Mouse (Mus musculus) kidney, embryonic 14.5 days (tissue): ENCODE measurements around the gene Hoxb9. TPM values are rescaled to one million over a fixed set of nuclear protein-coding genes. Genes with fewer than 3 reads are reported as not detected.

Experiments
- ATAC-seq: fragments of 200-750 bp; cut with Nextera tagmentation; 2 replicates; pipeline ENCODE4 v1.8.0; 2017; ENCODE audit warnings: moderate number of reproducible peaks, mild to moderate bottlenecking, moderate TSS enrichment, moderate library complexity; ENCODE audit not compliant: low FRiP score, low TSS enrichment
- H3K27ac ChIP-seq: fragments of 300-500 bp; sonication (generic); 2 replicates; pipeline ENCODE4 v1.5.1; 2014; ENCODE audit warnings: low read depth, mild to moderate bottlenecking, low read length, moderate library complexity, mixed read lengths
- H3K27me3 ChIP-seq: fragments of 300-500 bp; sonication (generic); 2 replicates; pipeline ENCODE4 v1.6.1; 2014; ENCODE audit warnings: mild to moderate bottlenecking, low read length; ENCODE audit not compliant: control insufficient read depth, insufficient read depth
- H3K36me3 ChIP-seq: fragments of 300-500 bp; sonication (generic); 2 replicates; pipeline ENCODE4 v1.6.1; 2014; ENCODE audit warnings: low read length, mixed read lengths; ENCODE audit not compliant: control insufficient read depth, insufficient read depth
- H3K4me1 ChIP-seq: fragments of 300-500 bp; sonication (generic); 2 replicates; pipeline ENCODE4 v1.6.1; 2014; ENCODE audit warnings: low read length, mixed read lengths; ENCODE audit not compliant: control insufficient read depth, insufficient read depth
- H3K4me2 ChIP-seq: fragments of 300-500 bp; sonication (generic); replicated peaks from 2 replicates; pipeline ENCODE4 v1.6.1; 2014; ENCODE audit warnings: low read depth, mild to moderate bottlenecking, low read length
- H3K4me3 ChIP-seq: fragments of 300-500 bp; sonication (generic); 2 replicates; pipeline ENCODE4 v1.5.1; 2014; ENCODE audit warnings: mild to moderate bottlenecking, low read length
- H3K9ac ChIP-seq: fragments of 300-500 bp; sonication (generic); 2 replicates; pipeline ENCODE4 v1.6.1; 2014; ENCODE audit warnings: low read depth, mild to moderate bottlenecking, low read length, moderate library complexity
- H3K9me3 ChIP-seq: fragments of 300-500 bp; sonication (generic); 2 replicates; pipeline ENCODE4 v1.6.1; 2016; ENCODE audit warnings: low read length; ENCODE audit not compliant: control insufficient read depth
- WGBS: fragments of 180-500 bp; shearing (Covaris S2); extraction: QIAGEN DNeasy Blood & Tissue Kit; methylation state at CpG from one replicate; pipeline ENCODE4 v1.1.7; 2014; 5-methylcytosine and 5-hydroxymethylcytosine counted together
- polyA plus RNA-seq: library from polyadenylated mRNA; unstranded; fragments of >200 nt; fragmentation: Nextera tagmentation; extraction: Ambion mirVana; gene quantifications from 2 replicates; pipeline ENCODE4 v1.2.1, GENCODE M21; 2014

Hoxb9 gene
- polyA plus RNA-seq, 1 experiment from 2014 or later, result 30.0 TPM

DNA sequence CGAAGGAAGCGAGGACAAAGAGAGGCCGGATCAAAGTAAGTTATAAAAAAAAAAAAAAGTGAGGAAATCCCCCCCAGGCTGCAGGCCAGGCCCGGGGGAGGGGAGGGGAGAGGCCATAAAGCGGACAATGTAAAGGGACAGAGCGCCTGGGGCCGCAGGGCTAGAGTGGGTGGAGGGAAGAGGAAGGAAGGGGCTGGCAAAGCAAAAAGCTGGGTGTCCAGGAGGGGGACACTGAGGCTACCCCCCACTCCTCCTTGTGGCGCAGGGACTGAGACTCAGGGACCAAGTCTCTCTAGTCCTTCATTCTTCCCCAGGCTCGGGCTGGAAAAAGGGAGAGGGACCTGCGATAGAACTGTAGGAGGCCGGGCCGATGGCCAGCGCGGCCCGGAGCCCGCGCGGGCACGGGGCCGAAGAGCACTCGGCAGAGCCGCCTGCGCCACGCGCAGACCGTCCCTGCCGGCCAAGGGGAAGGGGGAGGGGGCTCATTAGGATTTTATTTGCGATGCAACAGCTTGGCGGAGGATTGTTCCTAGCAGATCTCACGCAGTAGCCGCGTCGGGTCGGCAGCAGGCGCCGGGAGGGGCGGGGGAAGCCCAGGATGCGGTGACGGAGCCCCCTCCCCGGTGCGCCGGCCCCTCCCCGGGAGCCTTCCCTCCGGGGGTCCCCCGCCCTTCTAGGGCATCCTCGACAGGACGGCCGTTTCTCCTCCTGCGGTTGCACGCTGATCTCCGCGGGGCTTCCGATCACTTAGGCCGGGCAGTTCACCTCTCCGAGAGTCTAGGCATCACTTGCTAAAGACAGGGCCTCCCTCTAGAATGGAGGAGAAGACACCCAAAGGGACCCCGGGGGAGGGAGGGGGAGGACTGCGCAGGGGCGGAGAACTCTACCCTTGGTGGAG, 1.0 kb downstream of the Hoxb9 start:
- H3K27ac ChIP-seq, result peak overlapping the region; percentile 95
- H3K4me3 ChIP-seq, result peak overlapping the region; percentile 65
- no peaks in the 10 kb centered on the region for H3K9me3 ChIP-seq
- H3K4me2 ChIP-seq, result peak overlapping the region; percentile 84
- peaks cover 9% of the 10 kb centered on the region; the same call in 1 of the 2 replicates for H3K36me3 ChIP-seq
- peak overlapping the region; percentile 93 for H3K9ac ChIP-seq
- ATAC-seq, result peak; percentile 60
- peaks cover 4% of the 10 kb centered on the region; the same call in 1 of the 2 replicates for H3K27me3 ChIP-seq
- H3K4me1 ChIP-seq, result peaks cover 46% of the 10 kb centered on the region
- under 1% methylated on average over 56 of the region's 58 CpGs for WGBS

GRCm38 (mm10) chr11:96274428-96274827, 3.2 kb downstream of the Hoxb9 start:
- Histone ChIP-seq H3K27ac (no peak overlapping the region), H3K4me1 (peaks cover 49% of the 10 kb centered on the region), H3K9me3 (no peaks in the 10 kb centered on the region), H3K36me3 (peaks cover 3% of the 10 kb centered on the region; the same call in 1 of the 2 replicates), H3K9ac (0 out of 2 replicates have a peak overlapping the region, but pooled peaks have one; percentile 8), H3K4me2 (peak overlapping the region; percentile 84; the same call in 1 of the 2 replicates), H3K4me3 (no peak overlapping the region; the same call in 1 of the 2 replicates), H3K27me3 (peaks cover 4% of the 10 kb centered on the region; the same call in 1 of the 2 replicates)
- no peak for ATAC-seq
- WGBS, result 45% methylated on average over 10 of the region's 10 CpGs

- Histone ChIP-seq H3K4me2 (no peak overlapping the region), H3K27me3 (peaks cover 4% of the 10 kb centered on the region; the same call in 1 of the 2 replicates), H3K9me3 (no peaks in the 10 kb centered on the region), H3K9ac (0 out of 2 replicates have a peak overlapping the region, but pooled peaks have one; percentile 60), H3K4me3 (no peak overlapping the region), H3K36me3 (peaks cover 3% of the 10 kb centered on the region; the same call in 1 of the 2 replicates), H3K4me1 (peaks cover 44% of the 10 kb centered on the region), H3K27ac (peak overlapping the region; percentile 42; the same call in 1 of the 2 replicates)
- no peak for ATAC-seq
- 30% methylated on average over 4 of the region's 4 CpGs for whole genome bisulfite sequencing
Observed at GRCm38 (mm10) chr11:96275896-96276295, 4.6 kb downstream of the Hoxb9 start.

DNA sequence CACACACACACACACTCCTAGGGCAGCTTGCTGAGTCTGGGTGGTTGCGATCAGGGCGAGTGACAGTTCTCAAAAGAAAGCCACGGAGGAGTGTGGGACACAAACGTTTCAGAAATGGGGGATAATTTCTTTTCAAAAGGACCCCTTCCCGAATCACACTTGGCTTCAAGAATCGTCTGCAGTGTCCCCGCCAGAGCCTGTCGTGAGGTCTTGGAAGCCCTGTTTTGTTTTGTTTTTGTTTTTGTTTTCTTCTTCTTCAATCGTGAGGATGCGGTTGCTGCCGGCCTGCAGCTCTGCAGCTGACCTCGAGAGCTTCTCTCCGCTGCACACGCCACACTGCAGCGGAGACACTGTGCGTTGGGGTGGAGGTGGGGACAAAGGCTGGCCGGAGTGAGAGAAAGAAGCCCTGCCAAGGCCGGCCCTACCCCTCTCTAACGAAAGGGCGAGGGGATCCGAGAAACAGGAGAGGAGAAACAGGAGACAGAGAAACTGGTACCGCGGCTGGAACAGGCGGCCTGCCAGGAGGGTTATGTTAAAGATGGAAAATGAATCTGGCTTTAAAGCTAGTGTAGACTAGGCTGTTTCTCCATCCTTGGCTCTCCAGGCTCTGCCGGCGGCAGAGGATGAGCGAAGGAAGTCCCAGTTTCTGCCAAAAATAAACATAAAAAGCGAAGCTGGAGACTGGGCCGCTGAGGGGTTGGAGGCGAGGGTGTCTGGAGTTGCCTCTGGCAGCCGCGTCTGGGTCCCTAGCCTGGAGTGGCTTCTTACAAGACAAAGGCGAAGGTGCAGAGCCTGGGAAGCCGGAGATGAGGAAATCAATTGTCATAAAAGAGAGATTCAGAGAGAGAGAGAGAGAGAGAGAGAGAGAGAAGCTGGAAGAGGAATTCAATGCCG, 6.1 kb downstream of the Hoxb9 start:
- peaks cover 3% of the 10 kb centered on the region; the same call in 1 of the 2 replicates for H3K36me3 ChIP-seq
- H3K4me3 ChIP-seq, result peak overlapping the region; percentile 28
- peaks cover 45% of the 10 kb centered on the region for H3K4me1 ChIP-seq
- peak overlapping the region; percentile 60 for H3K9ac ChIP-seq
- peak overlapping the region; percentile 52 for H3K4me2 ChIP-seq
- no peak for ATAC-seq
- peak overlapping the region; percentile 87 for H3K27ac ChIP-seq
- no peaks in the 10 kb centered on the region for H3K9me3 ChIP-seq
- 3% methylated on average over 35 of the region's 35 CpGs for WGBS
- peaks cover 4% of the 10 kb centered on the region; the same call in 1 of the 2 replicates for H3K27me3 ChIP-seq

DNA sequence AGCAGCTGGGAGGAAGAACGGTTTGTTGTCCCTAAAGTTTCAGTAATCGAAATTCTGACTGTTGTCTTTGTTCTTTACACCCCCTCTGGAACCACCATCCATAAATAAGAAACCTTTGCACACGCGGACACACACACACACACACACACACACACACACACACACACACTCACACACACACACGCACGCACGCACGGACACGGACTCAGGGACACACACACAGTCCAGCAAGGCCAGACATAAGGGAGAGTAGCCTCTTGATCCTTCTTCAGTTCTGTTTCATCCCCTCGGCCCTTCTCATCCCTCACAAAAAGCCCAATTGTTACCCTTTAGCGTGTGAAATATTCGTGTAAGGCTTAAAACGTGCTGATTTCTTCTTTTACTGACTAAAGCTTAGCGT, 7.1 kb downstream of the Hoxb9 start:
- peak overlapping the region; percentile 28 for H3K4me3 ChIP-seq
- WGBS, result 6% methylated on average over 14 of the region's 14 CpGs
- H3K27me3 ChIP-seq, result peaks cover 4% of the 10 kb centered on the region; the same call in 1 of the 2 replicates
- peaks cover 39% of the 10 kb centered on the region for H3K4me1 ChIP-seq
- peaks cover 3% of the 10 kb centered on the region; the same call in 1 of the 2 replicates for H3K36me3 ChIP-seq
- ATAC-seq, result no peak
- peak overlapping the region; percentile 87; the same call in 1 of the 2 replicates for H3K27ac ChIP-seq
- H3K4me2 ChIP-seq, result peak overlapping the region; percentile 52
- H3K9ac ChIP-seq, result peak overlapping the region; percentile 60; the same call in 1 of the 2 replicates
- H3K9me3 ChIP-seq, result no peaks in the 10 kb centered on the region

DNA sequence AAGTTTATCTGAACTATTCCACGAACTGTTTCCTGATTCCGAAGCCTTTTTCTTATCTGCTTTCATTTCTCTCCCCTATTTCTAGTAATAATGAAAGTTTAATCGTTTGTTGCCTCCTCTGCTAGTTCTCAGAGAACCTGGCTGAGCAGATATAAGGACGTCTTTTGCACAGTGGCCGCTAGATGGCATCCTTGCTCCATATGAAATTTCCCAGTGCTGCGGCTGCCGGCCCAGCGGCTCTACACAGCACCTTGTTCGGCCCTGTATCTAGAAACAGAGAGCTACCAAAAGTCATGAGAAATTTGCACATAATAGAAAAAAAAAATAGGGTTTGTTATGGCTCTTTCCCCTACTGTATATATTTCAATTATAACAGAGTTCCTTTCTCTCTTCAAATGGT, 7.5 kb downstream of the Hoxb9 start:
- Histone ChIP-seq H3K27me3 (peaks cover 4% of the 10 kb centered on the region; the same call in 1 of the 2 replicates), H3K4me1 (peaks cover 38% of the 10 kb centered on the region), H3K9me3 (no peaks in the 10 kb centered on the region), H3K27ac (peak overlapping the region; percentile 80; the same call in 1 of the 2 replicates), H3K36me3 (peaks cover 3% of the 10 kb centered on the region; the same call in 1 of the 2 replicates), H3K9ac (peak overlapping the region; percentile 99; the same call in 1 of the 2 replicates), H3K4me3 (peak overlapping the region; percentile 53), H3K4me2 (peak overlapping the region; percentile 95)
- under 1% methylated on average over 9 of the region's 9 CpGs for WGBS
- ATAC-seq, result no peak

GRCm38 (mm10) chr11:96279421-96280233, 8.4 kb downstream of the Hoxb9 start:
- peak overlapping the region; percentile 53 for H3K4me3 ChIP-seq
- WGBS, result 4% methylated on average over 31 of the region's 31 CpGs
- no peak for ATAC-seq
- H3K4me2 ChIP-seq, result peak overlapping the region; percentile 95
- peaks cover 3% of the 10 kb centered on the region; the same call in 1 of the 2 replicates for H3K36me3 ChIP-seq
- peak overlapping the region; percentile 80 for H3K27ac ChIP-seq
- peak overlapping the region; percentile 99 for H3K9ac ChIP-seq
- peaks cover 38% of the 10 kb centered on the region for H3K4me1 ChIP-seq
- no peaks in the 10 kb centered on the region for H3K9me3 ChIP-seq
- peaks cover 4% of the 10 kb centered on the region; the same call in 1 of the 2 replicates for H3K27me3 ChIP-seq
